Mouse (Mus musculus): ENCODE results near the gene Mat2b. TPM values are rescaled to one million over a fixed set of nuclear protein-coding genes. Genes with fewer than 3 reads are reported as not detected.

Mat2b gene
- polyA plus RNA-seq (2012; rRNA removed), result 11.1 and 12.7 TPM in 2 replicates

DNA sequence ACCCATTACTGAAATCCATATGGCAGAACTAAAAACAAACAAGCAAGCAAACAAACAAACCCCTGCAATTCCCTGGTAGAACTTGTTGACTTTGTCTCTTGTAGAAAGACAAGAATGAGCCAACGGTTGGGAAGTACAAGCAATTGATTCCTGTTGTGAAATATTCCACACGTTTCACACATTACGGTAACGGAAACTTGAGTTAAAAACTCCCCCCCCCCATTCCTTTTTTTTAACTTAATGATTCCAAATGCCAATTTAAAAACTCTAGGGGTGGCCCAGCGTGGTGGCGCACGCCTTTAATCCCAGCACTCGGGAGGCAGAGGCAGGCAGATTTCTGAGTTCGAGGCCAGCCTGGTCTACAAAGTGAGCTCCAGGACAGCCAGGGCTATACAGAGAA, at the start of gene Mat2b:
Gene Mat2b (minus strand): TSS at position 101 of the 400 bp plus-strand sequence.
- Histone ChIP-seq H3K27ac (ENCODE audit: control insufficient read depth, insufficient read depth, low read depth, low read length) (peak within 1 kb of the TSS; percentile 90), H3K4me3 (ENCODE audit: control insufficient read depth, low read depth, low read length) (peak within 1 kb of the TSS; percentile 93), H3K4me1 (ENCODE audit: control insufficient read depth, insufficient read depth, low read length) (peaks cover 15% of the 10 kb centered on the region), H3K27me3 (ENCODE audit: control insufficient read depth, insufficient read depth, low read length) (no peaks in the 10 kb centered on the region), H3K36me3 (ENCODE audit: control insufficient read depth, insufficient read depth, low read length) (no peaks in the 10 kb centered on the region)
- TF ChIP-seq POLR2A (IDR thresholded peaks at IDR 0.05; ENCODE audit: control insufficient read depth, low read depth, low read length), result no peak

- no peak for TF ChIP-seq CTCF (IDR thresholded peaks at IDR 0.05; ENCODE audit: control insufficient read depth, insufficient read depth, insufficient replicate concordance, low read depth, low read length)
- no peak for TF ChIP-seq POLR2A (IDR thresholded peaks at IDR 0.05; ENCODE audit: control insufficient read depth, low read depth, low read length)
- H3K4me1 ChIP-seq (ENCODE audit: control insufficient read depth, insufficient read depth, low read length), result no peaks in the 10 kb centered on the region
- H3K4me3 ChIP-seq (ENCODE audit: control insufficient read depth, low read depth, low read length), result no peak overlapping the region
- no peaks in the 10 kb centered on the region for H3K27me3 ChIP-seq (ENCODE audit: control insufficient read depth, insufficient read depth, low read length)
- no peak overlapping the region for H3K27ac ChIP-seq (ENCODE audit: control insufficient read depth, insufficient read depth, low read depth, low read length)
- H3K36me3 ChIP-seq (ENCODE audit: control insufficient read depth, insufficient read depth, low read length), result no peaks in the 10 kb centered on the region
Observed at GRCm38 (mm10) chr11:40744348-40744747, 49.3 kb upstream of the Mat2b start.

DNA sequence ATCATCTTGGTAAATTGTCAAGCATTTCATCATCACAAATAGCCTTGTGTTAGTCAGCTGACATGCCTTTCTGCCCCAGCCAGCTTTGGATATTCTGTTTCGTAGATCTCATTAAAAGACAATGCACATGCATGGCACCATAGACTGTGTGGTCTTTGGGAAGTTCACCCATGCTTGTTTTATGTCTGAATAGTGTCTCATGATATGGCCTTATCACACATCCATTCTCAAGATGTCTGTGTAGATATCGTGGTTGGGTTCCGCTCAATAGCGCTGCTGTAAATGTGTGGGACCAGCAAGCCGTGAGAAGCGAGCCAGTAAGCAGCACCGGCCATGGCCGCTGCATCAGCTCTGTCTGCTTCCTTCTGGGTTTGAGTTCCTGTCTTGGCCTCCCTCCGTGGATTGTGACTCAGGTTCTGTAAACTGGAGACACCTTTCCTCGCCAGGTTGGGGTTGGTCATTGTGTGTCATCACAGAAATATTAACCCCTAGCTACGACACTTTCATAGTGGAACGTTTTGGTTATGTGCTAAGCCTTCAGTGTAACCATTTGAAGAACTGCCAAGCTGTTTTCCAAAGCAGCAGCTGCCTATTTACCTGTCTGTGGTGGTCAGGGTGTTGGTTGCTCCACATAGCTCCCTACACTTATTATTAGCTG, 46.7 kb upstream of the Mat2b start:
- TF ChIP-seq CTCF (IDR thresholded peaks at IDR 0.05; ENCODE audit: control insufficient read depth, insufficient read depth, insufficient replicate concordance, low read depth, low read length) (no peak), POLR2A (IDR thresholded peaks at IDR 0.05; ENCODE audit: control insufficient read depth, low read depth, low read length) (no peak)
- Histone ChIP-seq H3K27me3 (ENCODE audit: control insufficient read depth, insufficient read depth, low read length) (no peaks in the 10 kb centered on the region), H3K36me3 (ENCODE audit: control insufficient read depth, insufficient read depth, low read length) (no peaks in the 10 kb centered on the region), H3K27ac (ENCODE audit: control insufficient read depth, insufficient read depth, low read depth, low read length) (no peak overlapping the region), H3K4me3 (ENCODE audit: control insufficient read depth, low read depth, low read length) (no peak overlapping the region), H3K4me1 (ENCODE audit: control insufficient read depth, insufficient read depth, low read length) (no peaks in the 10 kb centered on the region)

DNA sequence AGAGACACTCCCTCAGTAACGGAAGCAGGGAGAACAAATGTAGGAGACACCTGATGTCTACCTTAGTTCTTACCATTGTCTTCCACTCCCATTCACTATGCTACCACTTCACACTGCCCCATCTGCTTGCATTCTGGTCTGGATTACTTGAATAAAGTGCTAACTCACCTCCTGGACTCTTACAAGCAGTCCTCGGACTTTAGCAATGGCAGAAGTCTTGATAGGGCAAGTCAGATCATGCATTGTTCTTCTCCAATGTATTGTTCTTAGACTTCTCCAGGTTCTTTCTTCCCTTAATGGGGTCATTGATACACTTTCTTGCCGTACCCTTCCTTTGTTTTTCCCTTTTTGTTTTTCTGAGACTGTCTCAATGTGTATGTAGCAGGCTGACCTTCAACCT, 42.4 kb upstream of the Mat2b start:
- Histone ChIP-seq H3K4me1 (ENCODE audit: control insufficient read depth, insufficient read depth, low read length) (peaks cover 4% of the 10 kb centered on the region), H3K27ac (ENCODE audit: control insufficient read depth, insufficient read depth, low read depth, low read length) (no peak overlapping the region), H3K27me3 (ENCODE audit: control insufficient read depth, insufficient read depth, low read length) (no peaks in the 10 kb centered on the region), H3K4me3 (ENCODE audit: control insufficient read depth, low read depth, low read length) (no peak overlapping the region), H3K36me3 (ENCODE audit: control insufficient read depth, insufficient read depth, low read length) (no peaks in the 10 kb centered on the region)
- no peak for TF ChIP-seq POLR2A (IDR thresholded peaks at IDR 0.05; ENCODE audit: control insufficient read depth, low read depth, low read length)
- TF ChIP-seq CTCF (IDR thresholded peaks at IDR 0.05; ENCODE audit: control insufficient read depth, insufficient read depth, insufficient replicate concordance, low read depth, low read length), result no peak

DNA sequence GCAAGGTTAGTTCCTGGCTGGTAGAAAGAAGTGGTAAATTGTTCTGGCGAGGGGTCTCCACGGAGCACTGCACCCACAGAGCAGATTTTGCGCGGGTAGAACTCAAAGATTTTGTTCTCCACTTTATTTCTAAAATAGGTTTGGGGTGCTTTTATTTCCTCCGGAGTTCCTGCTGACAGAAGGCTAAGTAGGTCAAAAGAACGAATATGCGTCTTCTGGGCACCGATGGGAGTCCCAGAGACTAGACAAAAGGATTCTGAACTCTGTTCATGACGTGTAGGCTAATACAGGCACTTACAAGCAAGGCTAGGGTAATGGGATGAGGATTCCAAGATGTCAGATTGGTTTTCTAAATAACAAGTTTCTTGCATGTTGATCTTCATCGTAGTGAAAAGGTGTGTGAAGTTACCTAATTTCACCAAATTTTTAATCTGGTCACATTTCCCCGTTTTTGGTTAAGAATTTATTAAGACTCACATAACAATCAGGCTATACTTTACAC, 39.3 kb upstream of the Mat2b start:
- no peak for TF ChIP-seq CTCF (IDR thresholded peaks at IDR 0.05; ENCODE audit: control insufficient read depth, insufficient read depth, insufficient replicate concordance, low read depth, low read length)
- TF ChIP-seq POLR2A (IDR thresholded peaks at IDR 0.05; ENCODE audit: control insufficient read depth, low read depth, low read length), result no peak
- Histone ChIP-seq H3K36me3 (ENCODE audit: control insufficient read depth, insufficient read depth, low read length) (no peaks in the 10 kb centered on the region), H3K4me1 (ENCODE audit: control insufficient read depth, insufficient read depth, low read length) (peaks cover 4% of the 10 kb centered on the region), H3K27me3 (ENCODE audit: control insufficient read depth, insufficient read depth, low read length) (no peaks in the 10 kb centered on the region), H3K4me3 (ENCODE audit: control insufficient read depth, low read depth, low read length) (peak overlapping the region; percentile 98), H3K27ac (ENCODE audit: control insufficient read depth, insufficient read depth, low read depth, low read length) (peak overlapping the region; percentile 83)

DNA sequence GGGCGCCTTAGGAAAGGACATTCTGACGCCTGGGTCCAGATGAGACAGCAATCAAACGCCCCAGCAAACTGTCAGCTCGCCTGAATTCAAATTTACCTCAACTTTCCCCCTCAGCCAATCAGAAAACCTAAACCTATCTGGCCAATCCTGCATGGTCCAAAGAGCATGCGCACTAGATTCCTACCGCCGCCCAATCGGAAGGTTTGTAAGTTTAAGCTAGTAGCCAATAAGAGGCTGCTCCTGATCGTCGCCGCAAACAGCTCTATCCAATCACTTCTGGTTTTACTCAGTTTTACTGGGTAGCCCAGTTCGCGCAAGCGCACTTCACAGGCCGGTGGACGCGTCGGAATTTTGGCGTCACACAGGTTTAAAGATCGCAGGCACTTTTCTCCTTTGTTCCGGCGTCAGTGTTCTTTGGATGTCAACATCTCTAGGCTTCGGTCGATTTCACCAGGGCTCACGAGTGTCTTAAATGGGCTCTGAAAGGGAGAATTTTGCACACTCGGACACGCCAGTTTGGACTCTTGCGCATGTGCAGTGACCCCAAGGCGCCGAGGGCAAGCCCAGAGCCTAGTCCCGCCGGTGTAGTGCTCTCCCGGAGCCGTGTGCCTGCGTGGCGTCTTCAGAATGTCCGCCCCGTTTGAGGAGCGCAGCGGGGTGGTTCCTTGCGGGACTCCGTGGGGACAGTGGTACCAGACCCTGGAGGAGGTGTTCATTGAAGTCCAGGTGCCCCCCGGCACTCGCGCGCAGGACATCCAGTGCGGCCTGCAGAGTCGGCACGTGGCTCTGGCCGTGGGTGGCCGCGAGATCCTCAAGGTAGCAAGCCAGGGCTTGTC, 38.6 kb upstream of the Mat2b start, which contains the start of the genes Hmmr and Nudcd2:
Gene Hmmr (minus strand): TSS at position 84 of the 836 bp plus-strand sequence.
Gene Nudcd2 (plus strand): TSS at position 329 of the 836 bp plus-strand sequence.
- Histone ChIP-seq H3K27ac (ENCODE audit: control insufficient read depth, insufficient read depth, low read depth, low read length) (peak within 1 kb of the TSS; percentile 83), H3K36me3 (ENCODE audit: control insufficient read depth, insufficient read depth, low read length) (no peaks in the 10 kb centered on the region), H3K4me3 (ENCODE audit: control insufficient read depth, low read depth, low read length) (peak within 1 kb of the TSS; percentile 98), H3K27me3 (ENCODE audit: control insufficient read depth, insufficient read depth, low read length) (no peaks in the 10 kb centered on the region), H3K4me1 (ENCODE audit: control insufficient read depth, insufficient read depth, low read length) (peaks cover 4% of the 10 kb centered on the region)
- TF ChIP-seq POLR2A (IDR thresholded peaks at IDR 0.05; ENCODE audit: control insufficient read depth, low read depth, low read length) (0 out of 2 replicates have a peak, but pooled peaks have one; percentile 31), CTCF (IDR thresholded peaks at IDR 0.05; ENCODE audit: control insufficient read depth, insufficient read depth, insufficient replicate concordance, low read depth, low read length) (no peak)

DNA sequence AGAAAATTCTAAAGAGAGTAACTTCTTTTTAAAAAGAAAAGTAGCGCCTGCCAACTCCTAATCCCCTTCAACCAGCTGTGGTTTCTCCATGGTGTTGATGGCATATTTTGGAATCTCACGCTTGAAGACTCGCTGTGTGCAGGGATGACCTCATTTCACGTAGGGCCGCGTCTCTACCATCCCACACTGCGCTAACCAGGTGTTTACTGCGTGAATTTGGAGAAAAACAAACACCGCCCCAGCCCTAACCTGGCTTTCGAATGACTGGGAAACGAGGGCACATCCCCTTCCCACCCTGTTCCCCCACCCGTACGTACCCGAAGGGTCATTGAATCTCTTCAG, 38.0 kb upstream of the Mat2b start:
- Histone ChIP-seq H3K4me3 (ENCODE audit: control insufficient read depth, low read depth, low read length) (peak overlapping the region; percentile 98), H3K36me3 (ENCODE audit: control insufficient read depth, insufficient read depth, low read length) (no peaks in the 10 kb centered on the region), H3K27ac (ENCODE audit: control insufficient read depth, insufficient read depth, low read depth, low read length) (peak overlapping the region; percentile 82), H3K4me1 (ENCODE audit: control insufficient read depth, insufficient read depth, low read length) (peaks cover 4% of the 10 kb centered on the region), H3K27me3 (ENCODE audit: control insufficient read depth, insufficient read depth, low read length) (no peaks in the 10 kb centered on the region)
- no peak for TF ChIP-seq POLR2A (IDR thresholded peaks at IDR 0.05; ENCODE audit: control insufficient read depth, low read depth, low read length)
- no peak for TF ChIP-seq CTCF (IDR thresholded peaks at IDR 0.05; ENCODE audit: control insufficient read depth, insufficient read depth, insufficient replicate concordance, low read depth, low read length)
